Mouse (Mus musculus): ENCODE measurements around the gene Scgb1b27.
A peak's percentile ranks its signal among the peaks of the same experiment; 100 is the strongest.
"Not testable (repeated sequence)": the region's sequence is repeated elsewhere in the genome, so short reads cannot be mapped to it uniquely, and the experiment has no call there.

The Scgb1b27 gene

DNA sequence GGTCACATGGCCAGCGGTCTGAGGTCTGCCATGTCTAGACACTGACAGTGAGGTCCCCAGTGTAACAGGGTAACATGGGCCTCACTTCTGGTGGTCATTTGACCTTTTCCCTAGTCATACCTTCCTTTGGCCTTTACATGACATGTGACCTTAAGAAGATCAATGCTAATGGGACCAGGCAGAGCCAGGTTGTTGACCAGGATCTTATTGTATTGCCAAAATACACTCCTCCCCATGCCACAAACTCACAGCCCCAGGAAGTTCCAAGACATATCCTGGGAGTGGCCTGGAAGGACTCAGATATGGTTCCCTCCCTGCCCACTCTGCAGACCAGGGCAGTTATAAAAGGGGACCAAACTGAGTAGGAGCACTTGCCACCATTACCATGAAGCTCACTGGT, at the start of gene Scgb1b27:
TSS of gene Scgb1b27 (plus strand) at position 301 of the 400 bp plus-strand sequence.
- not testable (repeated sequence) for DNase-seq

DNA sequence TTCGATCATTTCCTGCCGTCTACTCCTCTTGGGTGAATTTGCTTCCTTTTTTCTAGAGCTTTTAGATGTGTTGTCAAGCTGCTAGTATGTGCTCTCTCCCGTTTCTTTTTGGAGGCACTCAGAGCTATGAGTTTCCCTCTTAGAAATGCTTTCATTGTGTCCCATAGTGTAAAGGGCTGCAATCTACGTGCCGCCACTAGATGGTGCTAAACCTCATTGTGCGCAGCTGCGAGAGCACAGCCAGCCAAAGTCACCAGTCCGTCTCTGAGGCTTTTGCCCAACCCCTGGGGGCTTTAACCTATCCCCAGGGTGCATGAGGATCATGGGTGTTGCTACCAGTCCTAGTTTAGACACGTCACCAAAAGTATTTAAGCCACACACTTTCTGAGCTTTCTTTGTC, 39.0 kb upstream of the Scgb1b27 start:
- not testable (repeated sequence) for DNase-seq

DNA sequence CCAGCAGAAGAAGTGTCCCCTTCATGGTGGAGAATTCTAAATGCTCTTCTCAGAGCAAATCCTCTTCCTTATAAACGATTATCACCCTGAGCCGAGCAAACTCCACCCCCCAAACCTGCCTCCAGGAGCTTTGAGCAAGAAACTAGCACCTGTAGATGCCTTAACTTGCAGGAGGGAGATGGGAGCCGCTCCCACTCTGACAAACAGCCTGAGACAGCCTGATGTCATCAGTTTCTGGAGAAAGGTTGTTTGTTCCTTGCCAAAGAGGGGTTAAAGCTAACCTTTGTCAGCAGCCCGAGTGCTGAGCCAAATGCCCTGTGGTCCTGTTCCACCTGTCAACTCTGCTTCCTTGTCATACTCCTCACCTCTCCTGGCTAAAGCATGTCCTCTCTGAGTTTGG, 7.4 kb upstream of the Scgb1b27 start, which contains the start of gene Scgb2b27:
TSS of gene Scgb2b27 (minus strand) at position 101 of the 400 bp plus-strand sequence.
- DNase-seq: peak; percentile 77

DNA sequence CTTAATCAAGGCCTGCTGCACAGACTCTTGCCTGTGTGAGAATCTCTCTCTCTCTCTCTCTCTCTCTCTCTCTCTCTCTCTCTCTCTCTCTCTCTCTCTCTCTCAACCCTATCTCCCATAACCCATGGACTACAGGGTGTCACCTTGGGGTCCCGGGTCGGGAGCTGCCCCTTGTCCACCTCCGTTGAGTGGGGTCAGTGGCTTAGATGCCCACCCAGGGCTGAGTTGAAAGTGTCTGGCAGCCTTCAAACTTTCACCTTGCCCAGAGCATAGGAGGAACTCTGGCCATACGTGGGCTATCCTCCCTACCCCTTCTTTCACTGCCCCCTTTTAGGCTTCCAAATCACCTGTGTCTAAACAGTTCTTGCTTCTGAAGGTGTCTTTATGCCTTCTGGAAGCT, 4.4 kb downstream of the Scgb1b27 start:
- DNase-seq: peak; percentile 70

DNA sequence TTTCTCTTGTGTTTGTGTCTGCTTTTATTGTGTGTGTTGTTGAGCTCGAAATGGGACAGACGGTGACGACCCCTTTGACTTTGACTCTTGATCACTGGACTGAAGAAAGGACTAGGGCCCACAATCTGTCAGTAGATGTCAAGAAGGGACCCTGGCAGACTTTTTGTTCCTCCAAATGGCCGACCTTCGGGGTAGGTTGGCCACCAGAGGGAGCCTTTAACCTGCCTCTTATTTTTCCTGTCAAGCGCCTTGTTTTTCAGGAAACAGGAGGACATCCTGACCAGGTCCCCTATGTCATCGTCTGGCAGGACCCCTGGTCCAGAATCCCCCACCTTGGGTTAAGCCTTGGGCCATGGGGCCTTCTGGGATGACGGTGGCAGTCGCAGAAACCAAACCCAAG, 5.9 kb downstream of the Scgb1b27 start:
- DNase-seq: peak; percentile 37

DNA sequence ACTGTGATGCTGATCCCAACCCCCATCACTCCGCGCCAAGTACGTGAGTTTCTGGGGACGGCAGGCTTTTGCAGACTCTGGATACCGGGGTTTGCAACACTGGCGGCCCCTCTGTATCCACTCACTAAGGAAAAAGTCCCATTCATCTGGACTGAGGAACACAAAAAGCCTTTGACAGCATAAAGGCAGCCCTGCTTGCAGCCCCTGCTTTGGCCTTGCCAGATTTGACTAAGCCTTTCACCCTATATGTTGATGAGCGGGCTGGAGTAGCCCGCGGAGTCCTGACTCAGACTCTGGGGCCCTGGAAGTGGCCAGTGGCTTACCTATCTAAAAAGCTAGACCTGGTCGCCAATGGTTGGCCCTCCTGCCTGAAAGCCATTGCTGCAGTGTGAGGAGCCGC, 8.7 kb downstream of the Scgb1b27 start:
- DNase-seq: peak; percentile 57

DNA sequence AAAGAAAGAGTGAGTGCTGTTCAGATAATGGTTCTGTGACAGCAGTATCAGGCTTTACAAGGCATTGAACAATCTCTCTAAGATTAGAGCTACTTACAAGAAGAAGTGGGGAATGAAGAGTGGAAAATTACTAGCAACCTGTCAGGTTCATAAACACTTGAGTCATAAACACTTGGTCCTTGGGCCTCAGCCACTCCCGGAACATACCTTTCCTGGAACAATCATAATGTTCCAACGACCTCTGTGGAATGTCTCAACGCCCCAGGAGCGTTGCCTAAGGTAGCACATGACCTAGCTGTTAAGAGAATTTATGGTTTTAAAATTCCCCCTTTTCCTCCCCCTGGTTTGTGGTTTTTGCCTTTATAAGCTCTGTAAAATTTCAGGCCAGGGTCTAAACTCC, 13.3 kb downstream of the Scgb1b27 start:
- not testable (repeated sequence) for DNase-seq

DNA sequence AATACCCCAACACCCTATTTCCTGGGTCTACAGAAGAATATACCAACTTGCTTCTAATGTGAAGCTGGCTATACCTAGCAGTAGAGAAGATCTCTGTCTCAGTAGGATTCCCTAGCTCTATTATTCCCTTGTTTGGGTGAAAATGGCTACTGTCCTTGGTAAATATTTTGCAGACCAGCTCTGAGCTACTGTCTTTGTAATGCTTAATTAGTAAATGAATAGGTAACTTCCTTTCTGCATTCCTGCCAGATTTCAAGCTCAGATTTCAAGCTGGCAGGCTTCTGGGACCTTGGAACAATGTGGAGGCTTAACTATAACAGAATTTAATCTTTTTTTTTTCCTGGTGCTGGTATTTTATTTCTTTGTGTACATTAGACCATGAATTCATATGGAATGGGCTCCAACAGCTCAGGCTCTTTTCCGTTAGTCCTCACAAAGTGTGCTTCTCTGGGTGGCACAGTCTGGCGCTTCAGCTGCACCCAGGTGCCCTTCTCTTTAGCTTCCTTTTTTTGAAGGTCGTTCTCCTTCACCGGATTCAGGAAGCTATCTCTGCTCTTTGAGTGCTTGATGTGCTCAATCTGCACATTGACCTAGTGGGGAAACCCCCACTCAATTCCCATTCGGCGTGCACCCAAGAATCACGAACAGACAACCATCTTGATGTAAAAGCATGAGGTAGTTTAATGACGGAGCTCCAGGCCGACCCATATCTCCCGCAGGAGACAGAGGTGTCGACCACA, 15.0 kb downstream of the Scgb1b27 start:
- DNase-seq: peak; percentile 24

DNA sequence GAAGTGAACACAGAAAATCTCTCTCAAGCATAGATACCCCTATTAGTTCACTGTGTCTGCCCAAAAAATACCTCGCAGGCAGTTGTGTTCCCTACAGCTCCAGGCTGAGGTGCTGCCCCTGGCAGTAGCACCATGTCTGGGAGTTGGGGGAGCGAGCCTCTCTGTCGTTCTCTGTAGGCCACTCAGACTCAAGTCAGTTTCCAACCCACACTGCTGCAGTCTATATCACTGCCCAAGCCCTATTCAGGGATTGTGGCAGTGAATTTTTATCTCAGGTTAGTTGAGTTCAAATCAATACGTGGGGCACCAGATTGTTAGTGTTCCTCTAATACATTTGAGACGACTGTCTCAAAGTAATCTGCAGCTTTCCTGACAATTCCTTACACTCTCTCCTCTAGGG, 46.8 kb downstream of the Scgb1b27 start:
- not testable (repeated sequence) for DNase-seq
